Mouse (Mus musculus): ENCODE results near the gene Gm21188. TPM values are rescaled to one million over a fixed set of nuclear protein-coding genes. Genes with fewer than 3 reads are reported as not detected.
"Not testable (repeated sequence)": the region's sequence is repeated elsewhere in the genome, so short reads cannot be mapped to it uniquely, and the experiment has no call there.

Gm21188 gene
- polyA plus RNA-seq, 1 experiment from 2014 or later, result not detected

DNA sequence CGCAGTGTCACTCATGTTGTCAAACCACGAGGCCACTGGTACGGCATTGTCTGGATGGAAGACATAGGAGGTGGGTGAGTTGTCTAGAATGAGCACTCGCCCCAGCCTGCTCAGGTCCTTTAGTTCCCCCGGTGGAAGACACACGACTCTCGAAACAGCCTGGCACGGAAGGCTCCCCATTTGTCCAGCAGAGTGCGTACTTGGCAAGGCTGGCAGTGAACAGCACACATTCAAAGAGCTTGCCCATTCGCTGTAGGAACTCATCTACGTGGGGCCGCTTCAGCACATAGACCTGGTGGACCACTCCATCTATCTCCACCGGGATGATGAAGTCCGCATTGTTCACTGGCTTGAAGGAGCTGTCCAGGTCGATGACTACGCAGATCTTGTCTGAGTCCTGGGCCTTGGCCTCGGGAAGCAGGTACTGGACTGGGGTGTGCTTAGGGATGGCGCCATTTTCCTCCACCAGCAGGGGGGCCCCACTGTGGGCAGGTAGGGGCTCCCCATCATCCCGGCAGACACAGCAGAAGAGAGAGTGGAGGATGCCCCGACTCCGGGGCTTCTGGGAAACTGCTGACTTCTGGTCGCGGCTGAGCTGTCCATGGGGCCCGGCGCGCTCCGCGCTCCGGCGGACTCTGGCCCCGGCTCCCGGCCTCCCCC, 36.5 kb downstream of the Gm21188 start:
- H3K27ac ChIP-seq (ENCODE audit: low read length); H3K9me3 ChIP-seq (ENCODE audit: control insufficient read depth, low read length); H3K4me3 ChIP-seq (ENCODE audit: low read length); H3K4me1 ChIP-seq (replicated peaks; ENCODE audit: control insufficient read depth, insufficient read depth, low read length); H3K27me3 ChIP-seq (ENCODE audit: control insufficient read depth, insufficient read depth, low read depth, low read length); H3K9ac ChIP-seq (ENCODE audit: low read length); ATAC-seq (ENCODE audit: low read depth); H3K36me3 ChIP-seq (ENCODE audit: control insufficient read depth, insufficient read depth, low read length); H3K4me2 ChIP-seq (ENCODE audit: low read depth, low read length): not testable (repeated sequence)
- 3% methylated on average over 5 of the region's 32 CpGs for WGBS

DNA sequence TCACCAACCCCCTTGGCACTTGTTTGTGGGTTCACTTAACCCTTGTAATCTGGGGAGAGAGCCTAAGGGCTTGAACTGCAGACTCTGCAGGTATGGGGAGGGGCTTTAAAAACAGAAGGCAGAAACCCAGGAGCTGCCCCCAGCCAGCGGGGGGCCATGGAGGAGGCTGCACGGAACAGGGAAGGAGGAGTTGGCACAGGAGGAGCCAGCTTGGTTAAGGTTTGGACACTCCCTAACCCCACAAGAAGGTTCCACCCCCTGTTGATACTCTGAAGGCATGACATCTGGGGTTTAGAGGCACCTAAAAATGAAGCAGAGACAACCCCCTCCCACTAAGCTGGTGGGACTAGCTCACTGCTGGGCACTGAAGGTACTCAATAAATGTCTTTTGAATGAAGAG, 38.0 kb downstream of the Gm21188 start:
- not testable (repeated sequence) for H3K9ac ChIP-seq (ENCODE audit: low read length); ATAC-seq (ENCODE audit: low read depth); H3K36me3 ChIP-seq (ENCODE audit: control insufficient read depth, insufficient read depth, low read length); H3K9me3 ChIP-seq (ENCODE audit: control insufficient read depth, low read length); H3K27ac ChIP-seq (ENCODE audit: low read length); H3K4me2 ChIP-seq (ENCODE audit: low read depth, low read length); H3K4me1 ChIP-seq (replicated peaks; ENCODE audit: control insufficient read depth, insufficient read depth, low read length); H3K4me3 ChIP-seq (ENCODE audit: low read length); H3K27me3 ChIP-seq (ENCODE audit: control insufficient read depth, insufficient read depth, low read depth, low read length)
- no CpG with 5 or more reads among the region's 2 CpGs for WGBS

DNA sequence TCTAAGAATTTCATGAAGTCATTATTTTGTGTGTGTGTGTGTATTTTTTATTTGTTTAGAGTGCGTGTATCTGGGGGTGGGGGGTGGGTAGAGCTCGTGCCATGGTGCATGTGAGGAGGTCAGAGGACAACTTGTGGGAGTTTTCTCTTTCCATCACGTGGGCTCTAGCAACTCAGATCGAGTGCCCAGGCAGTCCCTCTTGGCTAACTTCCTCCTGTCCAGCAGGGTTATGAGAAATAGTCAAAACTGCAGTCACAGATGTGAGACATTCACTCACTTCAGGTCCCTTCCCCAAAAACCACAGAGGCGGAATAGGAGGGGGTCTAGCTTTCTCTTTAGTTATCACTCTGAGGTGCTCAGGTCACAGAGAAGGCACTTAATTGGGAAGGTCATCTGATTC, 38.5 kb downstream of the Gm21188 start:
- no CpG with 5 or more reads among the region's 5 CpGs for WGBS
- not testable (repeated sequence) for H3K9ac ChIP-seq (ENCODE audit: low read length); H3K27me3 ChIP-seq (ENCODE audit: control insufficient read depth, insufficient read depth, low read depth, low read length); ATAC-seq (ENCODE audit: low read depth); H3K27ac ChIP-seq (ENCODE audit: low read length); H3K4me3 ChIP-seq (ENCODE audit: low read length); H3K9me3 ChIP-seq (ENCODE audit: control insufficient read depth, low read length); H3K4me2 ChIP-seq (ENCODE audit: low read depth, low read length); H3K36me3 ChIP-seq (ENCODE audit: control insufficient read depth, insufficient read depth, low read length); H3K4me1 ChIP-seq (replicated peaks; ENCODE audit: control insufficient read depth, insufficient read depth, low read length)

DNA sequence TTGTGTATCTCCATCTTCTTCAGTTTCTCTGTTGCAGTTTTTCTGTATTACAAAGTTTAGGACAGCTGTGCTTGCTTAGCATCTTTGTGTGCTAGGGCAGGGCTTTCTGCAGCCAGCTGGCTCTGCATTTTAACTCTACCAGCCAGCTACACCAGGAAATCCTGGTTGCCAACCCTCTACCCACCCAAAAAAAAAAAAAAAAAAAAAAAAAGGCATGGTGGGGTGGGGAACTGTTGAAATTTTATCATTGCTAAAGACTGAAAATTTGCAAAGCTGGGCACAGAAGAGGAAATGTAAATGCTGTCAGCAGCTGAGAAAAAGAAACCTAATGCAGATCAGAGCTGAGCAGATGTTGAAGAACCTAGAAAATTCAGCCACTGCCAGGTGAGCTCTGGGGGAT, 41.9 kb downstream of the Gm21188 start:
- H3K4me3 ChIP-seq (ENCODE audit: low read length); H3K4me1 ChIP-seq (replicated peaks; ENCODE audit: control insufficient read depth, insufficient read depth, low read length); H3K4me2 ChIP-seq (ENCODE audit: low read depth, low read length); ATAC-seq (ENCODE audit: low read depth); H3K36me3 ChIP-seq (ENCODE audit: control insufficient read depth, insufficient read depth, low read length); H3K9me3 ChIP-seq (ENCODE audit: control insufficient read depth, low read length); H3K9ac ChIP-seq (ENCODE audit: low read length); H3K27ac ChIP-seq (ENCODE audit: low read length); H3K27me3 ChIP-seq (ENCODE audit: control insufficient read depth, insufficient read depth, low read depth, low read length): not testable (repeated sequence)

DNA sequence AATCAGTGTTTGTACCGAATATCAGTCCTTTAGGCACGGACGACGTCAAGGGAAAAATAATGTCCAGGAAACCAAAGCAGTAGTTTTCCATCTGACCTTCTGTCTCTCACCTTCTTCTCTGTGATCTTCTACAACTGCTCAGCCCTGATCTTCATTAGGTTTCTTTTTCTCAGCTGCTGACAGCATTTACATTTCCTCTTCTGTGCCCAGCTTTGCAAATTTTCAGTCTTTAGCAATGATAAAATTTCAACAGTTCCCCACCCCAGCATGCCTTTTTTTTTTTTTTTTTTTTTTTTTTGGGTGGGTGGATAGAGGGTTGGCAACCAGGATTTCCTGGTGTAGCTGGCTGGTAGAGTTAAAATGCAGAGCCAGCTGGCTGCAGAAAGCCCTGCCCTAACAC, 52.8 kb downstream of the Gm21188 start:
- no CpG with 5 or more reads among the region's 4 CpGs for WGBS
- not testable (repeated sequence) for ATAC-seq (ENCODE audit: low read depth)

DNA sequence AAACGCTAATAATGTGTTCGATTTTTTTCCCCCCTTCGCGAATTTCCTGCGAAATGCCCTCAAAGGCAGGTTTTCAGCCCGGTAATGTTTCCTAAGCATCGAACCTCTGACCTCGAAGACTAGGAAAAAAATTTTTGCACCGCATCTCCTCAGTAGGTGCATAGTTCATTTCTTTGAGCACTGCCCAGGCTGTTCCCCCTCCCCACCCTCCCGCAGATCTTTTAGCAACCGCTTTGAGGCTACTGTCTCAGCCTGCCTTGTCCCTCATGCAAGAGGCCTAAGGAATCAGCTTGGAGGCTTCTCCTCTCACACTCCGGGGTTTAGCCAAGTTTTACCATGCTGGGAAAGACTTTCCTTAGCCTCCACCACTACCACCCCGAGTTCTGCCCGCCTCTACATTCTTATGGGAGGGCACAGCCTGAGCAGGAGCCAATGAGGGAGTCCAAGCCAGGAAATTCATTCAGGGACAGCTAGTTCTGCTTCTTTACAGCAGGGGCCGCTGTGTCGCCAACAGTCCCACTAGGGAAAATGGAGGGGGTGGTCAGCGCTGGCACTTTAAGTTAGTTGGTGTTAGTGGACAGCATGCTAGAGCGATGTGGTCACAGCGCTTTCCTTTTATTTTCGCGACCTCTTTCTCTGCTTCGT, 53.4 kb downstream of the Gm21188 start:
- H3K27ac ChIP-seq (ENCODE audit: low read length); ATAC-seq (ENCODE audit: low read depth); H3K4me3 ChIP-seq (ENCODE audit: low read length); H3K9ac ChIP-seq (ENCODE audit: low read length); H3K27me3 ChIP-seq (ENCODE audit: control insufficient read depth, insufficient read depth, low read depth, low read length); H3K9me3 ChIP-seq (ENCODE audit: control insufficient read depth, low read length); H3K4me1 ChIP-seq (replicated peaks; ENCODE audit: control insufficient read depth, insufficient read depth, low read length); H3K4me2 ChIP-seq (ENCODE audit: low read depth, low read length); H3K36me3 ChIP-seq (ENCODE audit: control insufficient read depth, insufficient read depth, low read length): not testable (repeated sequence)
- no CpG with 5 or more reads among the region's 22 CpGs for WGBS

More for the DNA sequence above, 52.8 kb downstream of the Gm21188 start:
- H3K4me3 ChIP-seq (ENCODE audit: low read length); H3K9me3 ChIP-seq (ENCODE audit: control insufficient read depth, low read length); H3K36me3 ChIP-seq (ENCODE audit: control insufficient read depth, insufficient read depth, low read length); H3K27me3 ChIP-seq (ENCODE audit: control insufficient read depth, insufficient read depth, low read depth, low read length); H3K27ac ChIP-seq (ENCODE audit: low read length); H3K4me2 ChIP-seq (ENCODE audit: low read depth, low read length); H3K4me1 ChIP-seq (replicated peaks; ENCODE audit: control insufficient read depth, insufficient read depth, low read length); H3K9ac ChIP-seq (ENCODE audit: low read length): not testable (repeated sequence)

DNA sequence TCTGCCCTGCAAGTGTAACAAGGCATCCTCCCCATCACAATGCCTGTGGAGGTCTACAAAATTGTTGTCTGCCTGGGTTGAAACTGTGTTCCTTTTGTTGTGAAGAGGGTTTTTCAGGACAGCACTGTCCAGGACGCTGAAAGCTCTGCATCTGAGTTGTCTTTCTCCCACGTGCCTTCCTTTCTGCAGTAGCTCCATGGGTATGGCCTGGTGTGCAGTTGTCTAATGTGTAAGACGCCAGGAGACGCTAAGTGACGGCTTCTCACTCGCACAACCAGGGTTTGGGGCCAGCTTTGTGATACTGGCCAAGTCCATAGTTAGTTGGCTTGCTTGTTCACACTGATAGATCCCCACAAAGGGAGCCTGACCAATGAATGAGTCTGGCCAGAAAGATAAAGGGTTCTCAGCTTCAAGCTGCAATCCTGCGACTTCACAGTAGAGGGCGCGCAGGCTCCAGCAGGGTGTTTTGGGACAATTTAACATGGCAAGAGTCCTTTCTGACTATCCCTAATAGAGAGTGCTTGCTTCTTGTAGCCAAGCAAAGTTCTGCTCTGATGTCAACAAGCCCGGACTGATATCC, 60.0 kb downstream of the Gm21188 start:
- not testable (repeated sequence) for H3K4me1 ChIP-seq (replicated peaks; ENCODE audit: control insufficient read depth, insufficient read depth, low read length); H3K27me3 ChIP-seq (ENCODE audit: control insufficient read depth, insufficient read depth, low read depth, low read length); H3K4me3 ChIP-seq (ENCODE audit: low read length); H3K9me3 ChIP-seq (ENCODE audit: control insufficient read depth, low read length); H3K4me2 ChIP-seq (ENCODE audit: low read depth, low read length); ATAC-seq (ENCODE audit: low read depth); H3K27ac ChIP-seq (ENCODE audit: low read length); H3K9ac ChIP-seq (ENCODE audit: low read length); H3K36me3 ChIP-seq (ENCODE audit: control insufficient read depth, insufficient read depth, low read length)
- no CpG with 5 or more reads among the region's 10 CpGs for WGBS

DNA sequence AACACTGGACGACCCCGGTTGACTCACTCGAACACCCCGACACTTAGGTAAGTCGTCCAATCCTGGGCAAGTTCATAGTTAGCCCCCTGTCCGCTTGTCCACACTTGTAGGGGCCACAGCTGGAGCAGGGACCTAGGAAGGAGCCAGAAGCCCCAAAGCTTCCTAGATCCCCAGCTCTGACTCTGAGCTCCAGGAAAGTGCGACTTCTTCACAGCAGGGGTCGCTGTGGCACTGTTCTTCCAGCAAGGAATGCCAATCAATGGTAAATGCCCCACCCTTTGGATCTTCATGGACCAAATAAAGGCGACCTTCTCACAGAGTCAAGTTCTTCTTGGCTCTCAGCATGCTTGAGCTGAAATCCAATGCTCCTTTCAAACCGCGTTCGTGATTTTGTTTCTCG, 60.7 kb downstream of the Gm21188 start:
- not testable (repeated sequence) for H3K27ac ChIP-seq (ENCODE audit: low read length); H3K9ac ChIP-seq (ENCODE audit: low read length); H3K4me2 ChIP-seq (ENCODE audit: low read depth, low read length); H3K36me3 ChIP-seq (ENCODE audit: control insufficient read depth, insufficient read depth, low read length); ATAC-seq (ENCODE audit: low read depth); H3K27me3 ChIP-seq (ENCODE audit: control insufficient read depth, insufficient read depth, low read depth, low read length); H3K9me3 ChIP-seq (ENCODE audit: control insufficient read depth, low read length); H3K4me3 ChIP-seq (ENCODE audit: low read length); H3K4me1 ChIP-seq (replicated peaks; ENCODE audit: control insufficient read depth, insufficient read depth, low read length)
- WGBS, result no CpG with 5 or more reads among the region's 13 CpGs

Measured in lung, embryonic 16.5 days (tissue).